Mouse (Mus musculus) megakaryocyte, embryonic 14.5 days (primary cell): Measurements from ENCODE around the gene Tnfaip6.
"Not testable (repeated sequence)": the region's sequence is repeated elsewhere in the genome, so short reads cannot be mapped to it uniquely, and the experiment has no call there.

Experiments used
- FLI1 ChIP-seq: IDR thresholded peaks from 2 replicates; pipeline ENCODE4 v1.6.1; 2012; ENCODE audit warnings: low read length, inconsistent platforms, mixed read lengths
- GATA1 ChIP-seq: IDR thresholded peaks from 3 replicates; pipeline ENCODE4 v1.6.1; 2012; ENCODE audit warnings: mixed read lengths, low read length, inconsistent platforms, borderline replicate concordance

GRCm38 (mm10) chr2:52011820-52012219 is 26.0 kb upstream of the Tnfaip6 start:
- TF ChIP-seq GATA1, FLI1: not testable (repeated sequence)
